Mouse (Mus musculus) heart, adult 8-10 months (tissue): ENCODE measurements around the gene Gm49394. TPM values are rescaled to one million over a fixed set of nuclear protein-coding genes. Genes with fewer than 3 reads are reported as not detected.

ENCODE experiments used
- DNase-seq: peaks from one replicate; pipeline ENCODE4 v3.0.0; 2022; ENCODE audit warnings: low spot score
- total RNA-seq, 4 experiments: library from RNA; stranded (reverse); gene quantifications; 2 replicates each; pipeline ENCODE4 v1.2.4; 2022

Gm49394 gene
- under 1 TPM in 1 of 4 experiments, not detected in 3; 0.09 TPM for total RNA-seq

DNA sequence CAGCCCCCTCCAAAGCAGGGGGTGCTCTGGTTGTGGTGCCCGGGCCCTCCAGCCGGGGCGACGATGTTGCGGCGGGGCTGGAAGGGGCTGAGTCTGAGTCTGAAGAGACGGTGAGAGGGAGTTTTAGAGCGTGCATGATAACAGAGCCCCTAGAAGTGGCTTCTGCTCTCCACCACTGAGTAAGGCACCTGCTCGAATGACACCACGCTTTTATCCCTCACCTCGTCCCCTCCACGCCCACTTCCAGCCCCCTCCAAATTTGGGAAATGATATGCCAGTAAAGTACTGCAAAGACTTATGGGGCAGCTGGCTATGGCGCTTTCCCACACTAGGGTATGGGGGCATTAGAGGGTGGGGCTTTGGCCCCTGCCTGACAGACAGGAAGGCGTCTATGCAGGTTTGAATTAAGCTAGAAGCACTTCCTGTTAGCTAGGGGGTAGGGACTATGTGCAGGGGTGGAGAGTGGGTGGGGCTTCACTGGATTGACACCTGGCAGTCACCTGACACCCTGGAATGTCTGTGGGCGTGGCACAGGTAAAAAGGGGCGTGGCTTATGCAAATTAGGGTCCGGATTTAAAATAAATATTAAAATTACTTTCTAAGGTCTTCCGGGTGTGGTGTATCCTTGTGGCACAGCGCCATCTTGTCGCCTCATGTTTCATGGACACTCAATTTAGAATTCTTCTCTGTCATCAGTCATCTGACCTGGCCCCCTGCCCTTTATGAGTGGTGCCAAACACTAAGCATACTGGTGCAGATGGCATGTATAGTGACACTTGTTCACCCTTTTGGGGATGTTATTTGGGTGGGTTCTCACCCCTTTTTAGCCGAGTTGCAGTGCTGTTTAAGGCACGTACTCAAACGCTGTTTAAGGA, at the start of gene Gm49394:
Gene Gm49394 (minus strand): TSS at position 192 of the 875 bp plus-strand sequence.
- DNase-seq = no peak

DNA sequence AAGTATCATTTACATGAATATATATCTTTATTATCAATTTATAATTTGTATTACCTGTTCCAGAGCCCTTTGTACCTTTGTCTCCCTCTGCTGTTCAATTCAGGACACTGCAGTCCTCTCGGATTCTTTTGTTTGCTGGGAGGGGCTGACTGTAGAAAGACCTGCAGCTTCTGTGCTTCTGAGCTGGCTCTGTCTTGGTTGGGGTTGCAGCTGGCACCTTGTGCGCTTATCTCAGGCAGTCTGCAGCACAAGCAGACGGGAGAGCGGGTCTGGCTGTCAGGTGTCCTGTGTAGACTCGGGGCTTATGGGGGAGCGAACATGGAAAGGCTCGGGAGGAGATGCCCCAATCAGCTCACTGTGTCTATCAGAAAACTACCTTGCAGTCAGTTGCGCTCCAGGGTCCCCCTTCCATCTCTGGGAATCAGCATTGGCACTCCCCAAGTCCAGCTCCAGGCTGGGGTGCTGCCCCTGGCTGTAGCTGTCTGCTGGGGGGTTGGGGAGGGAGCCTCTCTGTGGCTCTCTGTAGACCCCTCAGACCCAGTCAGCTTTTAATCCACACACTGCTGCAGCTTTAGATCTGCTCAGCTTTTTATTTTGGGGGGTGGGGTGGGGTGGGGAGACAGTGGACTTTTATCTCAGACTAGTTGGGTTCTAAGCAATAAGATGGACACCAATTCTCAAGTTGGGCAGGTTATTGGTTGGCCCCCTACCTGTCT, 45.2 kb upstream of the Gm49394 start:
- DNase-seq = peak; percentile 46

DNA sequence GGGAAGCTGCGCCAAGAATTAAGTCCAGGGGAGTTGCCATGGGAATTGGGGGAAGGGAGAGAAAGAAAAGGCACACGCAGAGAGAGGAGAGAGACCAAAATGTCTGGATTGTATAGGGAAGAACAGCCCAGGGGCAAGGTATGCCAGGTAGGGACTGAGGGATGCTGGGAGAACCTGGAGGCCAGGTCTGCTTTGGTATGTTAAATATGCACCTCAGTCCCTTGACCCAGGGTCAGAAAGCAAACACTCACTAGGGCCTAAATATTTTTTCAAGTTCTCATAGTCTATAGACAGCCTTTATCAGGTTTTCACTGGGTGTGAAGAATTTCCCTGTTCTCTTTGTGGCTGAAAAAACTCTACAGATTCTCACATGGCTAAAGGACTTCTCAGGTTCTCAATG, 37.1 kb upstream of the Gm49394 start:
- no peak for DNase-seq

DNA sequence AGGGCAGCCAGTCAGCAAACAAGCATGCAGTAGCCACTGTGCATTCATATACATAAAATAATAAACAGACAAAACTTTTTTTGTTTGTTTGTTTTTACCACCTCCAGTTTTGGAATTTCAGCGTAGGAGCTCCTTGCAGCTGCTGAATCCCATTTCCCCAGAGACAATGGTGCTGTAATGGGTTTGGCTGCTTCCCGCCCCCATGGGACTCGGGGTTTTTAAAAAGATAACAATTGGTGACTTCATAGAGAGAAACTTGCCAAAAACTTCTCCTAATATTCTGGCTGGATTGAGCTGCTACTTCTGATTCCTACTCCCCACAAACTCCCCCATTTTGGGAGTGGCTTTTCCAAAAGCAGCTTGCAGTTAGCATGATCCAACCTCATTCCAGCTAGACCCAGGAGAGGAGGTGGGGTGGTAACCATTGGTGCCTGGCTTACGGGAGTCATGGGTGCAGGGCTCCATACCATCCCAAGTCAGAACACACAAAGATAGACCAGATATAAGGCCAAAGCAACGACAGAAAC, 29.7 kb upstream of the Gm49394 start:
- DNase-seq = peak; percentile 81

DNA sequence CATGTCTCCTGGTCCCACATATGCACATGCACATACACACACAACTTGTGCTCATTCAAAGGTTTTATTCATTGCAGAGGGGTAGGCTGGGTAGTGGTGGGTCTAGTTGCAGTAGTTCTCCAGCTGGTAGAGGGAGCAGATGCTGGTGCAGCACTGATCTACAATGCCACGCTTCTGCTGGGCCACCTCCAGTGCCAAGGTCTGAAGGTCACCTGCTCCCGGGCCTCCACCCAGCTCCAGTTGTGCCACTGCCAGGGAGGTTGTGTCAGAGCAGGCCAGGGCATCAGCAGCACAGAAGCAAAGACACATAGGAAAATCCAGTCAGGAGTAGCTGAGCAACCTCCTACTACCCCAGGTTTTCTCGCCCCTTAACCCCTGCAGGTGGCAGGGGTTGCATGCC, 8.9 kb upstream of the Gm49394 start:
- DNase-seq = peak; percentile 49

DNA sequence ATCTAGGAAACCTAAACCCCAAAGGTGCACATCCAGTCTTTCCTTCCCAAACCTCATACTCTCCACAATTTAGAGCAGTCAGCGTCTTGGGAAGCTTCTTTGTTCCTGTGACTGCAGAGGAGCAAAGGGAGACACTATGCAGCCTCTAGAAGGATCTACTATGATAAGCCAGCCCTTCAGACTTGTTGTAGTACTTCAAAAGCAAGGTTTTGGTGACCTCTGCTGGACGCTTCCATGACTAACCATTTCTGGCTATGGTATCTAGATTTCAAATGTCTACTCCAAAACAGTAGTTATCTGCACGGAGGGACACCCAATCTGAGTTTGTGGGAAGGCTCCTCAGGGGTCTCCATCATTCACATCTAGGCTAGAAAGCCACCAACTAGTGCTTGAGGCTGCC, 5.9 kb upstream of the Gm49394 start:
- peak; percentile 29 for DNase-seq

DNA sequence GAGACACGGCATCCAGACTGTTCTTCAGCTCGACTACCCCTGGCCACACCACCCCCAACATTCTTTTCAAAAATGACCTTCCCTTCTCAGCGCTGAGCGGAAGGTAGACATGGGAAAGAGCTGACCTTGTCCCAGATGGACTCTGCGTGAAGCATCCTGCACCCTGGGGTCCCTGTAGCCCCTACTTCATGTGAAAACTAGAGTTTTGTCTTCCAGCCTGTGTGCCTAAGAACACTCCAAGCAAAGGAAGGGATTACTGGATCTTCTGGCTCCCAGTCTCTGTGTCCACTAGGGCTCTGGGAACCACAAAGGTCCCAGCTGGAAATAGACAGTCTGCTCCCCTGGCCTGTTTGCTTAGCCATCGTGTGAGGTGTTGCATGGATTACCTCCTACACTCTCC, 5.4 kb upstream of the Gm49394 start:
- DNase-seq = no peak

DNA sequence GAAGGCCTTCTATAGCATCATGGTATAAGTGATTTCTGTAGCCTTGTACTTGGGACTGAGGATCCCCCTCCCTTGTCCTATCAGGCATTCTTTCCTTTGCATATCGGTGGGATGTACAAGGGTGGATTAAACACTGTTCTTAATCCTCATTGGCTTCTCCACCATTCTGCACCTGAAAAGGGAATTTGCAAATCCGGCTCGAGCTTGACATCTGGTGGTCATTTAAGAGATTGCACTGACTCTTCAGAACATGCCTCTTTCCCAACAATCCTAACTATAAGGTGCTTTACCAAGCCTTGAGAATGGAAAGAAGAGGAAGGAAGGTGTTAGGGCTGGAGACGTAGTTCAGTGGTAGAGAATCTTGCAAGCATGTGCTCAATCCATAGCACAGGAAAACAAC, 2.4 kb upstream of the Gm49394 start:
- peak; percentile 38 for DNase-seq

DNA sequence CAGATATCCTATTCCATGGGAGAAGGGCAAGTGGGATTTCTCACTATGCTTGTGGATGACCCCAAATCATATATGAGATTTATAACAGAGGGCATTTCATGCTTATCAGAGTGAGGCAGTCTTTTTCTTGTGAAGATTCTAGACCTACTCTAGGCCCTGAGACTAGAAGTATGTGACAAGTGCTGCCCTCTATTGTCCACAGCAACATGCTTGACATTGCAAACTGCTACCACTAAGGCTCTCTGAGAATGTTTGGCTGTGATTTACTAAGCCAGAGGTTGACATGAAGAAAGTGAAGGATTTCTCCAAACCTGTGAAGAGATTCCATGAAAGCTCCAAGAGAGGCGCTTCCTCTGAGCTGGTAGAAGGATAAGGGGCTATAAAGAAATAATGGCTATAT, 1.3 kb upstream of the Gm49394 start:
- DNase-seq = no peak

DNA sequence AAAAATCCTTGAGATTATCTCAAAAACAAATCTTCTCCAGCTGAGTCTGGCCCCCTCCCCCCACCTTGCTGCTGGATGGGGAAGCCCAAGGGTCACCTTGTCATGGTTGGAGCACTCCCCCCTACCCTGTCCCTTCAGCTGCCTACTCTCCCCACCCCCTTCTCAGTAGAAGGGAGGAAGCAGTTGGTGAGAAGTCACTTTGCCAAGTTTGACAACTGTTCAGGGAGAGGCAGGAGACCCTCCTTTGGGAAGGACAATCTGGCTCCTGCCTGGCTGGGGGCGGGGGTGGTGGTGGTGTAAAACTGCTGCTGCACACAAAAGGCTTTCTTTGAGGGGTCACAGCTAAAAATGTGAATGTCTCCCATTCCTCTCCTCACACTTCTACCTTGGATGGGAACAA, 1.4 kb downstream of the Gm49394 start:
- DNase-seq = no peak

DNA sequence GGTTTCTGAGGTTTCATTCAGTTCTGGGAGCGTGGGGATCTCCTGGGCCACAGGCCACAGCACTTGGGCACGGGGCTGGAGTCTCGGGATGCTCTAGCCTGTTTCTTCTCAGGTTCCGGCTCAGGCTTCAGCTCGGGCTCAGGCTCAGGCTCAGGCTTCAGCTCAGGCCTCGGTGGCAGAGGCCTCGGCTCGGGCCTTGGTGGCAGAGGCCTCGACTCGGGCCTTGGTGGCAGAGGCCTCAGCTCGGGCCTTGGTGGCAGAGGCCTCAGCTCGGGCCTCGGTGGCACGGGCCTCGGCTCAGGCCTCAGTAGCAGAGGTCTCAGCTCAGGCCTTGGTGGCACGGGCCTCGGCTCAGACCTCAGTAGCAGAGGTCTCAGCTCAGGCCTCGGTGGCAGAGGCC, 2.2 kb downstream of the Gm49394 start:
- DNase-seq = no peak

DNA sequence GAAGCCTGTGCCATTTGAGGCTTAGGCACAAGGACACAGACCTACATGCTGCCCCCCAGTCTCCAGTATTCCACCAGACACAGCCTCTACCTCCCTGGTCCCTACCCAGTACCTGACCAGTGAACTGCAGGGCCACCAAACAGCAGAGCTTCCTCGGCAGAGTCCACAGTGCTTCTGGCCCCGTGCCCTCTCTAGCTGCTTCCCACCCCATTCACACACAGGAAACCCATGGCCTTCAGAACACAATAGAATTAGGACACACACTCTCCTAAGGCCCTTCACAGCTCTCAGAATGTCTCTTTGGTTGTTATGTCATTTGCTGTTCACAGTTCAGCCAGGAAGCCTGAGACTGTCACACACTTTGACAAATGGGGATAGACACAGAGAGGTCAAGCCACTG, 3.1 kb downstream of the Gm49394 start, which contains the start of gene Igf2:
Gene Igf2 (minus strand): TSS at position 158 of the 400 bp plus-strand sequence.
- DNase-seq = no peak

DNA sequence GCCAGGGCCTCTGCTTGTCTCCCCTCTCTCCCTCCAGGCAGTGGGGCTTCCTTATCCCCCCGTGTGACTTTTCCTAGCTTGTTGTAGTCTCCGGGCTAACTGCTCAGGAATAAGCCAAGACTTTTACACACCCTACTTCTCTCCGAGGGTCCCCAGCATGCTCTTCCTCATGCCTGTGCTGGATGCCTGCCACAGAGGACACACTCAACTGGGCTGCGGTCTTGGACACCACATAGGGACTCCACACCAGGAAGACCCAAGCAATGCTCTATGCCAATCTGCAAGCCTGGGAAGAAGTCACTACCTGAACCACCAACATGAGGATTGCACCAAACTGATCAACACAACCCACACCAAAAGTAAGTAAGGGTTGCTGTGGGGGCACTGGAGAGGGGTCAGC, 3.6 kb downstream of the Gm49394 start:
- DNase-seq = no peak

DNA sequence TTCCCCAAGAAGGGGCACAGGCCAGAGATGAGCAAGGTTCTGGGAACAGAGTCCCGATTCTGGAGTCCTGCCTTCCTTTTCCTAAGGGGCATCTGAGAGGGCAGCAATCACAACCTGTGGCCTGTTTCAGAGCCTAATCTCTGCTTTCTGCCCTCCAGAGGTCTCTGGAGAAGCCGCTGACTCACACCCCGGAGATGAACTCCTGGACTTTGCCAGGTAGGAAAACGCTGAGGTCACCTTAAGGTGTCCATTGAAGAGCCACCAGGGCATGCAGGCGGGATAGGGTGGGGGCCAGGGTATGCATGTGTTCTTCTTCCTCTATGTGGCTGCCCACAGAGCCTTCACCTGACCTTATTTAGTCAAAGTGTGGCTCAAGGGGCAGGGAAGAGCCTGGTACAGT, 4.4 kb downstream of the Gm49394 start:
- DNase-seq = no peak

DNA sequence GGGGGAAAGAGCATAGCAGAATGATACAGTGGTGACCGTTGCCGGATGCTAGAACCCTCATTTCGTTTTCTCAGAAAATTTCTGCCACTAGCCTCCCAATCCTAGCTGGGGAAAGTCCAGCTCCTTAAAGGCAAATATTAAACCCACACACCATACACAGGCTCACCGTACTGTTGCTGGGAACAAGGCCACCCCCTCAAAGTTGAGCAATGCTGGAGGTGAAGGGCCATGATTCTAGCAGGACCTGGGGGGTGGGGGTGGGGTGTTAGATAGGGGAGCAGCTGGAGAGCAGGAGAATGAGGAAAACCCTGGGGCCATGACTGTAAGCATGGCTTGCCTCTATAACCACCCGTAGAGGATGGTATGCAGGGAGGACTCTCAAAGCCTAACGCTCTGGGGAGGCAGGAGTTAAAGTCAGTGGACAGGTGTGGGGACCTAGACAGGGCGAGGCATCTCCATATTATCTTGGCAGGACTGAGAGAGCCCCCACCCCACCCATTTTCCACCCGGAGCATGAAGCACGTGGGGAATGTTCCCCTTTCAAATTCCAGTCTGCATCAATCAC, 5.2 kb downstream of the Gm49394 start:
- no peak for DNase-seq

DNA sequence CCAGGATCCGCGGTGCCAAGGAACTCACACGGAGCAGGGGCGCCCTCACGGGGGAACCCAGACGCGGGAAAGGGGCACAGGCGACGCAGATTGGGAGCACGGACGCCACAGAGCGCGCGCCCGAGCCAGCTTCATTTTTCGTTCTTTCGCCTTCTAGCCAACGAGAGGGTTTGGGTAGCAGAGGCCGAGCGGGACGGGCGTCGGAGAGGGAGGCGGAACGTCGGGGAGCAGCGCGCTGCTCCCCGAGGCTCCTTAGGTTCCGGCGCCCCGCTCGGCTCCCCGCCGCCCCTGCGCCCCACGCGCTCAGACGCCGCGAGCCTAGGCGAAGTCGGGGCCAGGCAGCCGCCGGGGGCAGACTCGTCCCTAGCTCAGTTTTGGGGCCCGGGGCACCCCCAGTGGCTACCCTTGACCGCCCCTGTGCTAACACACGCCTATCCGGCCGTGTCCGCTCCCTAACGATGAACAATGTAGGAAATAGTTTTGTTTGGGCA, 5.8 kb downstream of the Gm49394 start:
- DNase-seq = no peak

DNA sequence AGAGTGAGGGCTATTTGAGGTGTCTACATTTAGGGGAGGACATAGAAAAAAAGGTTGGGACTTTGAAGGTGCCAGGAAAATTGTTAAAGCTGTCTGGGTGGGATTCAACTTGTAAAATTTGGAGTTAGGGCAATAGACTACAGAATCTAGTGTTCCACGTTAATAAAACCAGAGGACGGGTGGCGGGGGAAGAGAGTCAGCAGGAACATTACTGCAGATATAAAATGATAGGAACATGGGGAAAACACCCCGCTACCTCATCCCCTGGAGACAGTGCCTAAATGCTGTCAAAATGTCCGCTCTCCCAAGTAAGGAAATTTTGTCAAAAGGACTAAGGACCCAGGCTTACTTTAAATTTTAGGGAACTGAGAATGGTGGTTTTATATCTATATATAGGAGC, 6.6 kb downstream of the Gm49394 start:
- DNase-seq = no peak

DNA sequence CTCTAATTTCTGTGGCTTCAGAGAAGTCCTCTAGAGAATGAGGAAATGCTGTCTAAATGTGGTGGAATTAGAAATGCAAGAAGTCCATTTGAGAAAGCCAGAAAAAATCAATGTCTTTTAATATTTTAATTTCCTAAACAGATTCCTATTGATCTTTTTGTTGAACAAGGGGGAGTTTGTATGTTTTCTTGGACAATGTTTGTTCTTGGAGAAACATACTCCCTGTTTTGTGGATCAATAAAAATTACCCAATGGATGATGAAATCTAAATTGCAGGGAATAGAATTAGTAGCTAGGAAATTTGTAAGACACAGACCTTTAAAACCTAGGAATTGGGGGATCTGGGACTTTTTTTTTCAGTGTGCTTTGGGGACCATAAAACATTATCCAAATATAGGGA, 7.9 kb downstream of the Gm49394 start:
- no peak for DNase-seq

DNA sequence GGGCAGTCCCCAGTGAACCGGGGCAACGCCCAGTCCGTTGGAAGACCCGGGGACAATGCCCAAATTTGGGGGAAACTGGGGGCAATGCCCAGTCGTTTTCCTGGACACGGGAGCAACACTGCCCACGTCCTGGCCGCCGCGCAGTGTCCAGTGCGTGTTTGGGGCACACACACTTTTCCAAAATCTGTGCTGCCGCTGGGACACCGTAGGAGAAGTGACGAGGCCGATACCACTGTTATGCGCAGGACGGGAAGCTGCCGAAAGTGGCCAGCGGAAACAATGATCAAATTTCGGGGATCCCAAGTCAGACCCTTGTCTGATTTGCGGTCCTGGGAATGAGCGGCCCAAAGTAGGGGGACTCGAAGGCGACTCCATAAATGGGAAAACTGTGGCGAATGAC, 8.7 kb downstream of the Gm49394 start:
- DNase-seq = no peak

DNA sequence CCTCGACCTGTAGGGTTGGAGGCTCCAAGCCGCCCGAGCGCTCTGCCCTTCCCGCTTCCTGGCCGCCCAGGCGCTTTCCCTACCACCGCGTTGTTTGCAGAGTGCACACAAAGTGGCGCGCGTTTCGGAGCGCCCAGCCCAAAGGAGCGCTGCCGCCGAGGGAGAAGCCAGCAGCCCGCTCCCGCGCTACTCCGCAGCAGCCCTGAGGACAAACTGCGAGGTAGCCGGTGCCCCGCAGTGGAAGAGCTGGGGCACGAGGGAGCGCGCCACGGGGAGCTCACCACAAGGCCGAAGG, 9.1 kb downstream of the Gm49394 start:
- no peak for DNase-seq

DNA sequence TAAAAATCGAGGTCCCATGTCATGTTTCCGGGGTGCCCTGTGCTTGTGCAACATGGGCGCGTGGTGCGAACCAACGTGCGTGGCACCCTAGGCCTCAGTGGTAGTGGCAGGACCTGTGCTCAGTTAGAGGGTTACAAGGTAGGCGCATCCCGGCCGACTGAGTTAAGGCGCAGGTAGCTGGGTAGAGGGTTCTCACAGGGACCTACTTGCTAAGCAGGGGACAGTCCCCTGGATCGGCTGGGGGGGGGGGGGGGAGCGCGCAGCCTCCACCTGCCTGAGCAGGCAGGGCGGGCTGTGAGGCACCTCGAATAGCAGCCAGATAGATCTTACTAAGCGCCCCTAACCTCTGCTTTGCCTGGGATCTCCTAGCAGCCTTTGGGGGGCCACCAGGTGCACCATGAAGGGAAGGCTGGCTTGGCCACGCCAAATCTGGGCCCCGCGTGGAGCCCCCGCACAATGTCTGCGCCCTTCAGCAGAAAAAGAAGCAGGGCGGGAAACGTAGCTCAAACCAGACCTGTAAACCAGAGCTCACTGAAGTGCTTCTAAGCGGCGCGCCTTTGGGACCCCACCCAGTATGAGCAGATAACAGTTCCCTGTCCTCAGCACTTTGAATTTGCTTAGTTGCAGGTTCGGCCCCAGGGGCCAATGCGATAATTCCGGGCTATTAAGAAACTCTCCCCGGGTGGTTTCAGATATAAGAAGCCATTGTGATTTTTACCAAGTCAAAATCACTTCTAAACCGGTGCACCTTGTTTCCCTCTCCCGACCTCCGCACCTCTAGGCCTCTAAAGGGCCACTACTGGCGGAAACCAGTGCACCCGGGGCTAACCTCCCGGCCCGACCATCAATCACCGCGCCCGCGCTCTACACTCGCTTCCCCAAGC, 9.7 kb downstream of the Gm49394 start:
- DNase-seq = no peak
